Mouse (Mus musculus): ENCODE measurements at regions not wholly inside any gene's neighbourhood (a gene's known extent, or its start where the extent isn't known, plus 50 kb on each side); places are given as distances from the start of the nearest gene placed in this dataset.

- TF ChIP-seq CTCF (IDR thresholded peaks at IDR 0.05; ENCODE audit: low read depth) (no peak), EP300 (IDR thresholded peaks at IDR 0.05; ENCODE audit: low read depth) (no peak)
Observed at GRCm38 (mm10) chr19:14319677-14320191, 278.1 kb downstream of the Tle4 start.

Measured in heart, postnatal 0 days (tissue).